In the genomic region with DNA sequence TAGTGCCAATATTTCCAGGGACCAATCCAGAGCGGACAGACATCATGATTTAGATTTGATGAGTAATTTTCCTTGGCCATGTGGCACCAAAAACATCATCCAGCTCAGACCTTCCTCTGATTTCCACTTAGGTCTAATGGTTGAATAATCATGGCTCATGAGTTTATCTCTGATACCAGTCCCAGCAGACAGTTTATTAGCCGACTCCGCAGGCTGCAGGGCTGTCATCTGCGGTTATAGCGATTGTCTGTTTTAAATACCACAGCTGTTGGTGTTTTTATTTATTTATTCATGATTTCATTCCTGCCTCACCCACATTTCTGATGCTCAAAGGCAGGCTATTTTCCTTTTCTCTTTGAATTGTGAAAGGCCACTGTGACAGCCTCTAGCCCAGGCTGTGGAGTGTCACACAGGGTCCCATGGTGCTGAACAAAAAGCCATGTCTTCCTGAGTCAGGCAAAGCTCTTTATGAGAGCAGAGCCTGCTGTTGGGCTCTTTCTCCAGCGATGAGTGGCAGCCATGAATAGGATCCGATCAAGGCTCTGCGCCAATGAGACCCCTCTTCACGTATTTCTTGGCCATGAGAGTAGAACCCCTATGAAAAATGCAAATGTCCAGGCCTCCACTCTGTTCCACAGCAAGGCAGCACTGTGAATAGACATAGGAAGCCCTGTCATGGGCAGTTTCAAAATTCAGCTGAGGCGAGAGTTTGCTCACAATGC, we compare ENCODE assay signal across 12 mouse cellular contexts.
DNase-seq lines count a peak whose midpoint lies in the region; ATAC-seq lines count a peak whose summit lies in the region.
"Had no signal": no experiment of that assay in that cellular context is flagged by ENCODE, and none has a peak within 500 bp of the region (broad histone marks: within the 10 kb centered on the region; RNA-seq: fewer than 3 reads in every experiment).

No protein-coding gene starts in this region.

- no peak overlapping the region for H3K4me2 ChIP-seq in forebrain, embryonic 12.5 days
- H3K4me2 ChIP-seq in hindbrain, embryonic 13.5 days = no peak overlapping the region
- H3K4me2 ChIP-seq in midbrain, embryonic 15.5 days = no peak overlapping the region
- no peak overlapping the region for H3K4me2 ChIP-seq in kidney, embryonic 16.5 days (replicated peaks; ENCODE audit: low read depth, low read length)
- H3K4me2 ChIP-seq: liver, embryonic 15.5 days had no signal

- no peaks in the 10 kb centered on the region for H3K36me3 ChIP-seq in forebrain, embryonic 12.5 days (replicated peaks)
- H3K36me3 ChIP-seq in hindbrain, embryonic 13.5 days = no peaks in the 10 kb centered on the region
- H3K36me3 ChIP-seq in midbrain, embryonic 15.5 days (replicated peaks) = no peaks in the 10 kb centered on the region
- no peaks in the 10 kb centered on the region for H3K36me3 ChIP-seq in kidney, embryonic 16.5 days (ENCODE audit: insufficient read depth, low read length)
- H3K36me3 ChIP-seq: liver, embryonic 15.5 days had no signal

- peak overlapping the region; percentile 59 for H3K27ac ChIP-seq in forebrain, embryonic 12.5 days
- H3K27ac ChIP-seq in hindbrain, embryonic 13.5 days = peak overlapping the region; percentile 67
- peak overlapping the region; percentile 55 for H3K27ac ChIP-seq in midbrain, embryonic 15.5 days
- no peak overlapping the region for H3K27ac ChIP-seq in kidney, embryonic 16.5 days (ENCODE audit: low read length)
- H3K27ac ChIP-seq: heart, adult 2 months; liver, embryonic 15.5 days had no signal

- no peak overlapping the region for H3K9ac ChIP-seq in forebrain, embryonic 12.5 days
- H3K9ac ChIP-seq in hindbrain, embryonic 13.5 days = no peak overlapping the region
- H3K9ac ChIP-seq in midbrain, embryonic 15.5 days = no peak overlapping the region
- no peak overlapping the region for H3K9ac ChIP-seq in kidney, embryonic 16.5 days (replicated peaks; ENCODE audit: low read length)
- H3K9ac ChIP-seq: liver, embryonic 15.5 days had no signal

- peaks cover 7% of the 10 kb centered on the region; the same call in 1 of the 2 replicates for H3K4me1 ChIP-seq in forebrain, embryonic 12.5 days
- peaks cover 7% of the 10 kb centered on the region for H3K4me1 ChIP-seq in hindbrain, embryonic 13.5 days (replicated peaks)
- peaks cover 8% of the 10 kb centered on the region for H3K4me1 ChIP-seq in midbrain, embryonic 15.5 days
- no peaks in the 10 kb centered on the region for H3K4me1 ChIP-seq in kidney, embryonic 16.5 days (ENCODE audit: insufficient read depth, low read length)
- H3K4me1 ChIP-seq: liver, embryonic 15.5 days had no signal

- H3K27me3 ChIP-seq in forebrain, embryonic 12.5 days = no peaks in the 10 kb centered on the region
- H3K27me3 ChIP-seq in hindbrain, embryonic 13.5 days = no peaks in the 10 kb centered on the region
- H3K27me3 ChIP-seq in midbrain, embryonic 15.5 days (replicated peaks) = no peaks in the 10 kb centered on the region
- H3K27me3 ChIP-seq in kidney, embryonic 16.5 days (ENCODE audit: insufficient read depth, low read length) = no peaks in the 10 kb centered on the region
- H3K27me3 ChIP-seq: liver, embryonic 15.5 days had no signal

- 50% methylated on average over 10 of the region's 10 CpGs for WGBS in forebrain, embryonic 12.5 days
- 40% methylated on average over 10 of the region's 10 CpGs for WGBS in hindbrain, embryonic 13.5 days
- 29% methylated on average over 10 of the region's 10 CpGs for WGBS in midbrain, embryonic 15.5 days
- 83% methylated on average over 10 of the region's 10 CpGs for WGBS in kidney, embryonic 16.5 days

- peak; percentile 79; the same call in 1 of the 2 replicates for ATAC-seq in forebrain, embryonic 12.5 days (ENCODE audit: low FRiP score)
- ATAC-seq in hindbrain, embryonic 13.5 days (ENCODE audit: low FRiP score) = peak; percentile 96
- peak; percentile 95 for ATAC-seq in midbrain, embryonic 15.5 days (replicated peaks)
- ATAC-seq in kidney, embryonic 16.5 days (ENCODE audit: low FRiP score, low TSS enrichment) = no peak

- intact Hi-C loops in left cerebral cortex, postnatal 10 days (cut with DNase I) = no loop called here

- DNase-seq in left cerebral cortex, postnatal 10 days (ENCODE audit: extremely low spot score in 1 of 2, low spot score in 2 of 2) = peak; percentile 18 to 41
- DNase-seq in left cerebral cortex, adult 9 months (ENCODE audit: low spot score in 2 of 2) = no peak
- no peak for DNase-seq in liver
- DNase-seq: heart, adult 2 months; kidney, postnatal 4 days; right cerebral cortex, adult 18-20 months; thymus, postnatal 14 days had no signal

- H3K9me3 ChIP-seq in forebrain, embryonic 12.5 days = no peaks in the 10 kb centered on the region
- no peaks in the 10 kb centered on the region for H3K9me3 ChIP-seq in hindbrain, embryonic 13.5 days
- no peaks in the 10 kb centered on the region for H3K9me3 ChIP-seq in midbrain, embryonic 15.5 days
- no peaks in the 10 kb centered on the region for H3K9me3 ChIP-seq in kidney, embryonic 16.5 days (ENCODE audit: low read length)
- H3K9me3 ChIP-seq: liver, embryonic 15.5 days had no signal

- H3K4me3 ChIP-seq in forebrain, embryonic 12.5 days (replicated peaks) = no peak overlapping the region
- no peak overlapping the region for H3K4me3 ChIP-seq in hindbrain, embryonic 13.5 days
- H3K4me3 ChIP-seq in midbrain, embryonic 15.5 days = no peak overlapping the region
- no peak overlapping the region for H3K4me3 ChIP-seq in kidney, embryonic 16.5 days (ENCODE audit: low read length)
- H3K4me3 ChIP-seq: heart, adult 2 months; liver, embryonic 15.5 days had no signal

Comparison
In these comparisons a context has a peak if more than half of its experiments do, and no peak if none do; other contexts are left out.
1. DNase-seq: peak in left cerebral cortex, postnatal 10 days (2 of 2); none in left cerebral cortex, adult 9 months (0 of 2) and liver (single experiment).